Mouse (Mus musculus): Measurements from ENCODE around the gene Ly6g5b. TPM values are rescaled to one million over a fixed set of nuclear protein-coding genes. Genes with fewer than 3 reads are reported as not detected.
"Not testable (repeated sequence)": the region's sequence is repeated elsewhere in the genome, so short reads cannot be mapped to it uniquely, and the experiment has no call there.

Ly6g5b gene
- polyA plus RNA-seq, 1 experiment from 2014 or later: 0.89 TPM

DNA sequence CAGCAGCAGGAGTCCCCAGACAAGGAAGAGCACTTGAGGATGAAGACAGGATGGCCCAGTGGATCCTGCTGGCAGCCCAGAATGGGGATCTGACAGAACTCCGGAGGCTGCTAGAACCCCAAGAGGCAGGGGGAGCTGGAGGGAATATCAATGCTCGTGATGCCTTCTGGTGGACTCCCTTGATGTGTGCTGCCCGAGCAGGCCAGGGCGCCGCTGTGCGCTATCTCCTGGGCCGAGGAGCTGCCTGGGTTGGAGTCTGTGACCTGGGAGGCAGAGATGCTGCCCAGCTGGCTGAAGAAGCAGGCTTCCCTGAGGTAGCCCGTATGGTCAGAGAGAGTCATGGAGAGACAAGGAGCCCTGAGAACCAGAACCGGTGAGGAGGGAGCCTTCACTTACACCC is 8.1 kb upstream of the Ly6g5b start:
- peaks cover 35% of the 10 kb centered on the region for H3K36me3 ChIP-seq (ENCODE audit: control insufficient read depth, insufficient read depth, low read length)
- not testable (repeated sequence) for H3K4me3 ChIP-seq (ENCODE audit: low read depth, low read length); H3K27ac ChIP-seq (ENCODE audit: low read depth, low read length); H3K27me3 ChIP-seq (replicated peaks; ENCODE audit: control insufficient read depth, insufficient read depth, low read length); H3K9ac ChIP-seq (ENCODE audit: low read length); DNase-seq (ENCODE audit: low spot score); ATAC-seq; H3K9me3 ChIP-seq (replicated peaks; ENCODE audit: control insufficient read depth, low read length); H3K4me2 ChIP-seq (ENCODE audit: low read length)
- 94% methylated on average over 9 of the region's 9 CpGs for WGBS
- H3K4me1 ChIP-seq (ENCODE audit: control insufficient read depth, insufficient read depth, low read length): peaks cover 15% of the 10 kb centered on the region

DNA sequence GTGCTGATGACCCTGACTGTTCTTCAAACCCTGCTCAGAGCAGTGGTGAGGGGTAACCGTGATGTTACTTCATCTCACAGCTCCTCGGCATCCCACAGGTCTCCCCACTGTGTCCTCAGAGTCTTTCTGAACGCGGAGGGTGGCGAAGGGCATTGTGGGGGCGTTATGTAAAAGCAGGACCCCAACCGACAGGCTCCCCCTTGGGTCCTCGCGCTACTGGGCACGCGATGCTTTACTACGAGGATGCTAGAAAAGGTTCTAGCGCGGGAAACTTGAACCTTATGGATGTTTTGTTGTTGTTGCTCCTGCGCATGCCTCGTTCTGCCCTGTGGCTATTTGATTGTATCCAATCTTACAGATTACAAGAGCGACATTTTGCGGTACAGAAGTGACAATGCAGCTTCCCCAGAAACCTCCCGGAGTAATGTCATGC is 6.7 kb upstream of the Ly6g5b start, which contains the start of gene Csnk2b:
TSS of gene Csnk2b (minus strand) at position 183 of the 433 bp plus-strand sequence.
- DNase-seq (ENCODE audit: low spot score) (peak; percentile 91), ATAC-seq (no peak; the same call in none of the 2 replicates)
- H3K4me1 ChIP-seq (ENCODE audit: control insufficient read depth, insufficient read depth, low read length): peaks cover 13% of the 10 kb centered on the region
- H3K9ac ChIP-seq (ENCODE audit: low read length): peak within 1 kb of the TSS; percentile 93
- under 1% methylated on average over 19 of the region's 19 CpGs for WGBS
- H3K27me3 ChIP-seq (replicated peaks; ENCODE audit: control insufficient read depth, insufficient read depth, low read length): no peaks in the 10 kb centered on the region
- peak within 1 kb of the TSS; percentile 90 for H3K27ac ChIP-seq (ENCODE audit: low read depth, low read length)
- peak within 1 kb of the TSS; percentile 89 for H3K4me3 ChIP-seq (ENCODE audit: low read depth, low read length)
- H3K9me3 ChIP-seq (replicated peaks; ENCODE audit: control insufficient read depth, low read length): no peaks in the 10 kb centered on the region
- peaks cover 44% of the 10 kb centered on the region for H3K36me3 ChIP-seq (ENCODE audit: control insufficient read depth, insufficient read depth, low read length)
- peak within 1 kb of the TSS; percentile 97 for H3K4me2 ChIP-seq (ENCODE audit: low read length)

DNA sequence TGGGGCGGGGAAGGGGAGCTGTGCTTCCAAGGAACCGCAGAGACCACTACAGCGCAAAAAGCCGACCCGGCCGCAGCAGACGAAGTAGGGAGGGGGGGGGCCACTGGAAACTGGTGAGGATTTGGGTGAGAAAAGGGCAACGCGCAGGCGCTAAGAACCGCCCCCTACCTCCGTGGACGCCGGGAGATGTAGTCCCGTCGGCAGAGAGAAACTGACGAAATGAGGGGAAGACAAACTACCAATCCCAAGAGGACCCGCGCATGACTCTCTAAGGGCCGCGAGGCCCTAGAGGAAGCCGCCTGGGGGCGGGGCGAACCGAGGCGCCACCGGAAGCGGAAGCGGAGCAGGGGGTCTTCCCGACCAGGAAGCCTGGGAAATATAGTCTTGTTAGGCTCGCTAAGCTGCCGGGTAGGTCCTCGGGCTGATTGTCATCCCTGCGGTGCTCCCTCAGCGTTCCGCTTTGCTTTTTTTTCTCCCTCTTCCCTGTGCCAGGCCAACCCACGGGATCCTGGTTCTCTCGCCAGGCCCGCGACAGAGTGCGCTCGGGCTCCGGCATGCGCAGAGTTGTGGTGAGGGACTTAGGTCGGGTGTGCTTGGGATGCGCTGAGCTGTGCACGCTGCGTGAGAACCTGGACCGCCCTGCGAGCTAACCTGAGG is 6.0 kb upstream of the Ly6g5b start, which contains the start of gene Gpank1:
TSS of gene Gpank1 (plus strand) at position 313 of the 657 bp plus-strand sequence.
- Histone ChIP-seq H3K4me2 (ENCODE audit: low read length) (peak within 1 kb of the TSS; percentile 97), H3K27ac (ENCODE audit: low read depth, low read length) (peak within 1 kb of the TSS; percentile 90), H3K4me1 (ENCODE audit: control insufficient read depth, insufficient read depth, low read length) (peaks cover 11% of the 10 kb centered on the region), H3K9ac (ENCODE audit: low read length) (peak within 1 kb of the TSS; percentile 93), H3K9me3 (replicated peaks; ENCODE audit: control insufficient read depth, low read length) (no peaks in the 10 kb centered on the region), H3K36me3 (ENCODE audit: control insufficient read depth, insufficient read depth, low read length) (peaks cover 49% of the 10 kb centered on the region), H3K27me3 (replicated peaks; ENCODE audit: control insufficient read depth, insufficient read depth, low read length) (no peaks in the 10 kb centered on the region), H3K4me3 (ENCODE audit: low read depth, low read length) (peak within 1 kb of the TSS; percentile 89)
- DNase-seq (ENCODE audit: low spot score) (peak; percentile 100), ATAC-seq (peak; percentile 97)
- under 1% methylated on average over 49 of the region's 50 CpGs for WGBS

DNA sequence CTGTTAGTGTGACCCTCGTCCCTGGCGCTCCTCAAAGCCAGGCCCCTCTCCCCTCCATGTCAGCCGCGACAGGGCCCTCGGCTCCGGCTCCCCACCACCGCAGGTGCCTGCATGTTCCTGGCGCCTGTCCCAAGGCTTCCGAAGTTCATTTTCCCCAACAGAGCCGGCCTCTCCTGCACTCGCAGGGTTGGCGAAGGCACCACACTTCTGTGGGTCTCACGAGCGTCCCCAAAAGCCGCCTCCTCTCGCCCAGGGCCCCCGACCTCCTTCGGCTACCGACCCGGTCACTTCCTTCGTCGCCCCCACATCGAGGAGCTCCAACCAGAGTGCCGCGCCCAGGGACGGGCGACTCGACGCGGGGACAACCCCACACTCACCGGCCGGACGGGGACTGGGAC is 5.5 kb upstream of the Ly6g5b start:
- Histone ChIP-seq H3K9me3 (replicated peaks; ENCODE audit: control insufficient read depth, low read length) (no peaks in the 10 kb centered on the region), H3K27me3 (replicated peaks; ENCODE audit: control insufficient read depth, insufficient read depth, low read length) (no peaks in the 10 kb centered on the region), H3K27ac (ENCODE audit: low read depth, low read length) (peak overlapping the region; percentile 66), H3K9ac (ENCODE audit: low read length) (peak overlapping the region; percentile 93), H3K4me3 (ENCODE audit: low read depth, low read length) (peak overlapping the region; percentile 89), H3K36me3 (ENCODE audit: control insufficient read depth, insufficient read depth, low read length) (peaks cover 54% of the 10 kb centered on the region), H3K4me2 (ENCODE audit: low read length) (peak overlapping the region; percentile 97), H3K4me1 (ENCODE audit: control insufficient read depth, insufficient read depth, low read length) (peaks cover 11% of the 10 kb centered on the region)
- no peak for DNase-seq (ENCODE audit: low spot score)
- under 1% methylated on average over 33 of the region's 33 CpGs for WGBS
- ATAC-seq: no peak; the same call in 1 of the 2 replicates

DNA sequence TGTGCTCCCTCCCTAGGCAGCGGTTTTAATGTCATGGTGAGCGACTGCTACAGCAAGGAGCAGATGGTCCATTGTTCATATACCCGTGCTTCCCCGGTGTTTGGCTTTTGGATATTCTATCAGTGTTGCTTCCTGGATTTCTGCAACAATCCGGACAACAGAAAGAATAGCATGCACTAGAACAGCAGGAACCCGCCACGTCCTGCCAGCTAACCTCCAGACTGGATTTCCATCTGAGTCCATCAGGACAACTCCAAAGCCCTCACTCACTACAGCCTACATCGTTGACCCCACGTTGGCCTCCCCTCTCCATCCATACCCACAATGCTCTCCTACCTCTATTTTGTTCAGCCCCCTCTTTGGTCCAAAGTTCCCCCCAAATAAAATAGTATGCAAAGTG is 3.5 kb downstream of the Ly6g5b start:
- H3K27ac ChIP-seq (ENCODE audit: low read depth, low read length): no peak overlapping the region
- H3K9ac ChIP-seq (ENCODE audit: low read length): no peak overlapping the region
- no peaks in the 10 kb centered on the region for H3K9me3 ChIP-seq (replicated peaks; ENCODE audit: control insufficient read depth, low read length)
- DNase-seq (ENCODE audit: low spot score) (no peak), ATAC-seq (no peak)
- peaks cover 31% of the 10 kb centered on the region for H3K36me3 ChIP-seq (ENCODE audit: control insufficient read depth, insufficient read depth, low read length)
- WGBS: 80% methylated on average over 9 of the region's 9 CpGs
- no peaks in the 10 kb centered on the region for H3K4me1 ChIP-seq (ENCODE audit: control insufficient read depth, insufficient read depth, low read length)
- no peak overlapping the region for H3K4me3 ChIP-seq (ENCODE audit: low read depth, low read length)
- no peak overlapping the region for H3K4me2 ChIP-seq (ENCODE audit: low read length)
- no peaks in the 10 kb centered on the region for H3K27me3 ChIP-seq (replicated peaks; ENCODE audit: control insufficient read depth, insufficient read depth, low read length)

DNA sequence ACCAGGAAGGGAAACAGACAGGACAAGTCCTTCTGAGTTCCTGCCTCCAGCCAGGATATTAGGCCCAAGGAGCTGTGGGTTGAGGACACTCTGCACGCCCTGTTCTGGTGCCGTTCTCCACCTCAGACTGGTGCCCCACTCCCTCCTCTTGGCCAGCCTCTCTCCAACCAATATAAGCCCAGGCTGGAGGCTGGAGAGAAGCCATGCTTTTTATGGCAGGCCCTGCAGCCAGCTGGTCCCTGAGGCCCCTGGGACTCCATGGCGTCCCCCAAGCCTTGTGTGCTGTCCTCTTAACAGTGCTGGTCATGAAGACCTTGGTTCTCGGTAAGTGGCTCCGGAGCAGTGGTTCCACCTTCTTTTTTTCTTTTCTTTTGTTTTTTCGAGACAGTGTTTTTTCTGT is 7.1 kb downstream of the Ly6g5b start, which contains the start of gene Ly6g5c:
TSS of gene Ly6g5c (plus strand) at position 183 of the 400 bp plus-strand sequence.
- H3K9me3 ChIP-seq (replicated peaks; ENCODE audit: control insufficient read depth, low read length): no peaks in the 10 kb centered on the region
- no peak within 1 kb of the TSS for H3K4me2 ChIP-seq (ENCODE audit: low read length)
- 89% methylated on average over 6 of the region's 6 CpGs for WGBS
- H3K9ac ChIP-seq (ENCODE audit: low read length): no peak within 1 kb of the TSS
- H3K36me3 ChIP-seq (ENCODE audit: control insufficient read depth, insufficient read depth, low read length): peaks cover 13% of the 10 kb centered on the region
- no peak within 1 kb of the TSS for H3K4me3 ChIP-seq (ENCODE audit: low read depth, low read length)
- no peak for ATAC-seq
- DNase-seq (ENCODE audit: low spot score): no peak
- H3K27ac ChIP-seq (ENCODE audit: low read depth, low read length): no peak within 1 kb of the TSS
- no peaks in the 10 kb centered on the region for H3K4me1 ChIP-seq (ENCODE audit: control insufficient read depth, insufficient read depth, low read length)
- H3K27me3 ChIP-seq (replicated peaks; ENCODE audit: control insufficient read depth, insufficient read depth, low read length): no peaks in the 10 kb centered on the region

DNA sequence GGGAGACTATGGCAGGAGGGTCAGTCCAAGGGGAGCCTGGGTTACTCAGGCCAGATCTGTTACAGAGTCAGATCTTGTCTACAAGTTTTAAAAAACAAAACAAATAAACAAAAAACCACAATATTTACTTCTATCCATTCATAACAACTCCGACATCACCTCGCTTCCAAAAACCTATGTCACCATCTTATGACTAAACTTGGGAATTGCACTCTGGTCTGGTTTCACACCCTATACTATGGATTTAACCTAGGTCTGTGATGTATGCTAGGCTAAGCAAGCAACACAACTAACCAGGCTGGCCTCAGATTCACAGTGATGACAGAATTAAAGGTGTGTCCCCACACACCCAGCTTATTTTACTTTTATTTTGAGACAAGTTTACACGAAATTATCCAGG is 8.7 kb downstream of the Ly6g5b start:
- H3K4me3 ChIP-seq (ENCODE audit: low read depth, low read length): no peak overlapping the region
- no peak overlapping the region for H3K27ac ChIP-seq (ENCODE audit: low read depth, low read length)
- peak overlapping the region; percentile 48; the same call in 1 of the 2 replicates for H3K9ac ChIP-seq (ENCODE audit: low read length)
- peak; percentile 43 for DNase-seq (ENCODE audit: low spot score)
- no peaks in the 10 kb centered on the region for H3K27me3 ChIP-seq (replicated peaks; ENCODE audit: control insufficient read depth, insufficient read depth, low read length)
- H3K36me3 ChIP-seq (ENCODE audit: control insufficient read depth, insufficient read depth, low read length): peaks cover 28% of the 10 kb centered on the region
- no peaks in the 10 kb centered on the region for H3K9me3 ChIP-seq (replicated peaks; ENCODE audit: control insufficient read depth, low read length)
- 66% methylated on average over 3 of the region's 3 CpGs for WGBS
- H3K4me2 ChIP-seq (ENCODE audit: low read length): no peak overlapping the region
- H3K4me1 ChIP-seq (ENCODE audit: control insufficient read depth, insufficient read depth, low read length): no peaks in the 10 kb centered on the region
- no peak for ATAC-seq

DNA sequence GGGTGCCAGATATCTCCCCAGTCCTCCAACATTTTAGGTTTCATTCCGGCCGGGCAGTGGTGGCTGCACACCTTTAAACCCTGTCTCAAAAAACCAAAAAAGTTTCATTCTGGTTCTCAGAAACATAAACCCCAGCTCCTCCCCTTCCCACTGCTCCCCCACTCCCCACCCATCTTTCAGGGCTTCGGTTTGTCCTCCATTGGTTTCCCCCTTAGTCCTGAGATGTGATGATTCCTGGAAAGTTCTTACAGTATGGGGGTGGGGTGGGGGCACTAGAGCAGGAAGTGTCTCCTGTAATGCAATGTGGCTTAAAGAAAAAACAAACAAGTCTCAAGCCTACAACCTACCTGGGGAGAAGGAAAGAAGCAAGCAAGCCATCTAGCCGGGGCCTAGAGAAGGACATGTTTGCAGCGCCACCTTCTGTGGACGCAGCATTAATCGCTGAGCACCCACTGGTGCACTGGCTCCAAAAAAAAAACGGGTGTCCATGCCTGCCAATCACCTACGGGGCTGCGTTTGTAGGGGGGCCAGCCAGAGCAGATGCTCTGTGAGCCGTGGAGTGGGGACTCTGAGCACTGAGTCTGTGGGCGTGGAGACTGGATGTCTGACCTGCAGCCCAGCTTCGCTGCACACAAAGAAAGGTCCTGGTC is 9.4 kb downstream of the Ly6g5b start:
- WGBS: 23% methylated on average over 13 of the region's 13 CpGs

DNA sequence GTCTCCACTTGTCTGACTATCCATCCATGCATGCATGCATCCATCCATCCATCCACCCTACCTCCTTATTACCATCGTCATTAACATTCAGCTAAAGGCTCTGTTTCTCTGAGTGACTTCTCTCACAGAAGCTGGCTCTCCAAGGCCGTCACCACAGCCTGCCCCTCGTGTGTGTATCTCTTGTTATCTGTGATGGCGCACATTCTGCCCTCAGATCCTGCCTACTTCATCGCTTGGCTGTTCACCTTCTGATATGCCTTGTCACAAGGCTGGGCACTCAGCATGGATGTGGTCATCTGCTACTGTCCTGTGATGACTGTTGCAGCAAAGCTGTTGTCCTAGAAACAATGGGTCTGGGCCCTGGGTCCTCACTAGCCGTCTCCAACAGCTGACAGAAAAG is 10.5 kb downstream of the Ly6g5b start:
- ATAC-seq: no peak
- no peak overlapping the region for H3K9ac ChIP-seq (ENCODE audit: low read length)

More for the DNA sequence above, 9.4 kb downstream of the Ly6g5b start:
- no peaks in the 10 kb centered on the region for H3K9me3 ChIP-seq (replicated peaks; ENCODE audit: control insufficient read depth, low read length)
- H3K4me1 ChIP-seq (ENCODE audit: control insufficient read depth, insufficient read depth, low read length): no peaks in the 10 kb centered on the region
- H3K27ac ChIP-seq (ENCODE audit: low read depth, low read length): no peak overlapping the region
- H3K27me3 ChIP-seq (replicated peaks; ENCODE audit: control insufficient read depth, insufficient read depth, low read length): no peaks in the 10 kb centered on the region
- peak overlapping the region; percentile 48; the same call in 1 of the 2 replicates for H3K9ac ChIP-seq (ENCODE audit: low read length)
- H3K4me2 ChIP-seq (ENCODE audit: low read length): peak overlapping the region; percentile 28; the same call in 1 of the 2 replicates
- H3K4me3 ChIP-seq (ENCODE audit: low read depth, low read length): no peak overlapping the region
- DNase-seq (ENCODE audit: low spot score): peak; percentile 61
- 0 out of 2 replicates have a peak, but pooled peaks have one; percentile 12 for ATAC-seq
- peaks cover 35% of the 10 kb centered on the region for H3K36me3 ChIP-seq (ENCODE audit: control insufficient read depth, insufficient read depth, low read length)

More for the DNA sequence above, 10.5 kb downstream of the Ly6g5b start:
- Histone ChIP-seq H3K4me2 (ENCODE audit: low read length) (no peak overlapping the region), H3K9me3 (replicated peaks; ENCODE audit: control insufficient read depth, low read length) (no peaks in the 10 kb centered on the region), H3K36me3 (ENCODE audit: control insufficient read depth, insufficient read depth, low read length) (peaks cover 46% of the 10 kb centered on the region), H3K4me1 (ENCODE audit: control insufficient read depth, insufficient read depth, low read length) (no peaks in the 10 kb centered on the region), H3K4me3 (ENCODE audit: low read depth, low read length) (no peak overlapping the region), H3K27me3 (replicated peaks; ENCODE audit: control insufficient read depth, insufficient read depth, low read length) (no peaks in the 10 kb centered on the region), H3K27ac (ENCODE audit: low read depth, low read length) (no peak overlapping the region)
- 78% methylated on average over 6 of the region's 6 CpGs for WGBS
- DNase-seq (ENCODE audit: low spot score): no peak

Measured in forebrain, embryonic 14.5 days (tissue).